Mouse (Mus musculus): ENCODE data around the gene Prmt2. TPM values are rescaled to one million over a fixed set of nuclear protein-coding genes. Genes with fewer than 3 reads are reported as not detected.

The Prmt2 gene
- 50.8 and 58.8 TPM in 2 replicates for polyA plus RNA-seq (2015; fragmentation: Nextera tagmentation; extraction: Ambion mirVana)

DNA sequence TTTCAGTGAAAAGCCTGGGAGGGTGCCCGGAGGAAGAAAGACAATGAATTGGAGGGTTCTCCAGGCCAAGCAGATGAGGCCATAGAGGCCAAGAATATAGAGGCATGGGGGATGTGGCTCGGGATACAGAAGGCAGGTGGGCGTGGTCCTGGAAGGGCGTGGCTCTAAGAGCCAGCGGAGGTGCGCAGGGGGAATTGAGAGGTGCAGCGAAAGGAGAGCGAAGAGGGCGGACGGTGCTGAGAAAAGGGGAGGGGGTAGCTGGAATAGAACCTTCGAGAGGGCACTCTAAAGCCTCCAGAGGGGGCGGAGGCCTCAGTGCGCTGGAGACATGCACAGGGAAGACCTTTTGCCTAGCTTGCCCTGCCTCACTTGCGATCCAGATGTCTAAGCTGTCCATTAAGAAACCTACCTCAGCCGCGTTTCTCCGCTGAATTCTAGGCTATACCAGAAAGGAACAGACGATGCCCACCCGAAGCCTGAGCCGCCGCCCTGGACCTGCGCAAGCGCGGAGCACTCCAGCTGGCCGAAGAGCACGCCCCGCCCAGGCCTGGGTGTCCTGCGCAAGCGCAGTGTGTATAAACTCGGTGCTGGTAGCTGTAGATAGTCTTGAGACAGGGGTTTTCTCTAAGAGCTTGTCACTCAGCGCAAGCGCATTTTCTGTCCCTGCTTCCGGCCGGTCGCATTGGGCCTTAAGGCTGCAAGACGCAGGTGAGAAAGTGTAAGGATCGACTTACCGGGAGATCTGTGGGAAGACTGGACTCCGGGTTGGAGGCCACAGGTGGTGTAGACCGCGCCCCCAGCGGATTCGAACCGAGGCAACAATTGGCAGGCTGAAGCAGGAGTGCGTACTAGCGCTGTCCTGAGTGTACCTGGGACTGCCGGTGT is at the start of gene Prmt2:
Prmt2 (minus strand) TSS at position 525 of the 885 bp plus-strand sequence.
- peak within 1 kb of the TSS; percentile 39 for H3K9ac ChIP-seq (replicated peaks; ENCODE audit: low read depth)
- WGBS, result under 1% methylated on average over 47 of the region's 47 CpGs
- H3K4me3 ChIP-seq (ENCODE audit: low read depth, low read length), result peak within 1 kb of the TSS; percentile 80
- no peaks in the 10 kb centered on the region for H3K9me3 ChIP-seq (ENCODE audit: low read length)
- ATAC-seq (peak; percentile 98), DNase-seq (ENCODE audit: low spot score) (peak; percentile 97)
- H3K36me3 ChIP-seq (ENCODE audit: insufficient read depth, low read length), result no peaks in the 10 kb centered on the region
- H3K27me3 ChIP-seq (replicated peaks; ENCODE audit: insufficient read depth, low read length), result no peaks in the 10 kb centered on the region
- 0 out of 2 replicates have a peak, but pooled peaks cover 2% of the 10 kb centered on the region for H3K4me1 ChIP-seq (ENCODE audit: insufficient read depth, low read depth, low read length)
- H3K4me2 ChIP-seq (replicated peaks; ENCODE audit: low read depth, low read length), result peak within 1 kb of the TSS; percentile 84
- peak; percentile 45 for TF ChIP-seq CTCF (IDR thresholded peaks at IDR 0.05)
- TF ChIP-seq EP300 (IDR thresholded peaks at IDR 0.05), result no peak
- H3K27ac ChIP-seq (ENCODE audit: low read length), result peak within 1 kb of the TSS; percentile 86

DNA sequence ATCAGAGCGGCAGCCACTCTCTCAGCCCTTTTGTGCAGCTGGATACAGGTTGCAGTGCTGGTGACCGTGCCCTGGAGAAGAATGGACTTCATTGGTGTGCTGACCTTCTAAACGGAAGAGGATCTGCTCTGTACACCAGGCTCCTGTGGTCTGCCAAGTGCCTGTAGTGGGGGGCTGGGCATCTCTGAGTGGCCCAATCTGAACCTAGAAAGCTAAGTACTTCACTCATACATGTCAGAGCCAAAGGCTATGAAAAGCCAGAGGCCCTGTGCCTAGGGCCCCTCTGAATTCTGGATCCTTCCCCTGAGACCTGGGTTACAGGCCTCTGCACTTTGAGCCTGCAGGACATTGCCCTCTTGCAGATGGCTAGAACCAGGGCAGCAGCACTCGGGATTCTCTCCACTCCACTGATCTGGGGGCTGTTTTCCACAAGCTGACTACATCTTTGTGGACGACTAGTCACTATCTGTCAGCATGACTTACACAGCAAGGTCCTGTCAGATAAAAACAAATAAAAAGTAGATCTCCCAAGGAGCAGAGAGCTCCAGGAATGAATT is 41.0 kb upstream of the Prmt2 start:
- no peak for TF ChIP-seq CTCF (IDR thresholded peaks at IDR 0.05)
- Histone ChIP-seq H3K36me3 (ENCODE audit: insufficient read depth, low read length) (peaks cover 31% of the 10 kb centered on the region), H3K9me3 (ENCODE audit: low read length) (no peaks in the 10 kb centered on the region), H3K4me2 (replicated peaks; ENCODE audit: low read depth, low read length) (no peak overlapping the region), H3K27me3 (replicated peaks; ENCODE audit: insufficient read depth, low read length) (no peaks in the 10 kb centered on the region), H3K4me3 (ENCODE audit: low read depth, low read length) (no peak overlapping the region), H3K9ac (replicated peaks; ENCODE audit: low read depth) (no peak overlapping the region), H3K4me1 (ENCODE audit: insufficient read depth, low read depth, low read length) (no peaks in the 10 kb centered on the region), H3K27ac (ENCODE audit: low read length) (no peak overlapping the region)
- no peak for ATAC-seq
- no peak for DNase-seq (ENCODE audit: low spot score)
- 72% methylated on average over 5 of the region's 5 CpGs for WGBS

GRCm38 (mm10) chr10:76275256-76275655 is 37.6 kb upstream of the Prmt2 start:
- H3K4me2 ChIP-seq (replicated peaks; ENCODE audit: low read depth, low read length), result no peak overlapping the region
- H3K4me1 ChIP-seq (ENCODE audit: insufficient read depth, low read depth, low read length), result no peaks in the 10 kb centered on the region

GRCm38 (mm10) chr10:76271238-76271637 is 33.6 kb upstream of the Prmt2 start:
- ATAC-seq (peak; percentile 61), DNase-seq (ENCODE audit: low spot score) (peak; percentile 55)
- H3K9me3 ChIP-seq (ENCODE audit: low read length), result no peaks in the 10 kb centered on the region
- H3K36me3 ChIP-seq (ENCODE audit: insufficient read depth, low read length), result peaks cover 40% of the 10 kb centered on the region; the same call in 1 of the 2 replicates
- 36% methylated on average over 8 of the region's 8 CpGs for WGBS
- TF ChIP-seq CTCF (IDR thresholded peaks at IDR 0.05) (peak; percentile 81), EP300 (IDR thresholded peaks at IDR 0.05) (no peak)
- no peak overlapping the region for H3K4me2 ChIP-seq (replicated peaks; ENCODE audit: low read depth, low read length)
- no peak overlapping the region for H3K27ac ChIP-seq (ENCODE audit: low read length)
- H3K4me3 ChIP-seq (ENCODE audit: low read depth, low read length), result no peak overlapping the region
- no peak overlapping the region for H3K9ac ChIP-seq (replicated peaks; ENCODE audit: low read depth)
- no peaks in the 10 kb centered on the region for H3K27me3 ChIP-seq (replicated peaks; ENCODE audit: insufficient read depth, low read length)
- H3K4me1 ChIP-seq (ENCODE audit: insufficient read depth, low read depth, low read length), result no peaks in the 10 kb centered on the region

More at GRCm38 (mm10) chr10:76275256-76275655, 37.6 kb upstream of the Prmt2 start:
- Histone ChIP-seq H3K27me3 (replicated peaks; ENCODE audit: insufficient read depth, low read length) (no peaks in the 10 kb centered on the region), H3K36me3 (ENCODE audit: insufficient read depth, low read length) (peaks cover 30% of the 10 kb centered on the region), H3K4me3 (ENCODE audit: low read depth, low read length) (no peak overlapping the region), H3K27ac (ENCODE audit: low read length) (no peak overlapping the region), H3K9ac (replicated peaks; ENCODE audit: low read depth) (no peak overlapping the region), H3K9me3 (ENCODE audit: low read length) (no peaks in the 10 kb centered on the region)
- no peak for ATAC-seq
- TF ChIP-seq EP300 (IDR thresholded peaks at IDR 0.05) (no peak), CTCF (IDR thresholded peaks at IDR 0.05) (no peak)
- 82% methylated on average over 10 of the region's 10 CpGs for WGBS
- no peak for DNase-seq (ENCODE audit: low spot score)

GRCm38 (mm10) chr10:76262431-76262830 is 24.8 kb upstream of the Prmt2 start:
- TF ChIP-seq EP300 (IDR thresholded peaks at IDR 0.05), result no peak
- TF ChIP-seq CTCF (IDR thresholded peaks at IDR 0.05), result peak; percentile 23; the same call in 1 of the 2 replicates
- H3K36me3 ChIP-seq (ENCODE audit: insufficient read depth, low read length), result peaks cover 10% of the 10 kb centered on the region; the same call in 1 of the 2 replicates
- H3K27me3 ChIP-seq (replicated peaks; ENCODE audit: insufficient read depth, low read length), result no peaks in the 10 kb centered on the region
- H3K4me2 ChIP-seq (replicated peaks; ENCODE audit: low read depth, low read length), result no peak overlapping the region
- peaks cover 6% of the 10 kb centered on the region; the same call in 1 of the 2 replicates for H3K4me1 ChIP-seq (ENCODE audit: insufficient read depth, low read depth, low read length)
- H3K4me3 ChIP-seq (ENCODE audit: low read depth, low read length), result no peak overlapping the region
- 0 out of 2 replicates have a peak overlapping the region, but pooled peaks have one; percentile 47 for H3K27ac ChIP-seq (ENCODE audit: low read length)
- no peak for ATAC-seq
- H3K9me3 ChIP-seq (ENCODE audit: low read length), result no peaks in the 10 kb centered on the region
- DNase-seq (ENCODE audit: low spot score), result peak; percentile 28
- WGBS, result 49% methylated on average over 4 of the region's 4 CpGs
- H3K9ac ChIP-seq (replicated peaks; ENCODE audit: low read depth), result no peak overlapping the region

DNA sequence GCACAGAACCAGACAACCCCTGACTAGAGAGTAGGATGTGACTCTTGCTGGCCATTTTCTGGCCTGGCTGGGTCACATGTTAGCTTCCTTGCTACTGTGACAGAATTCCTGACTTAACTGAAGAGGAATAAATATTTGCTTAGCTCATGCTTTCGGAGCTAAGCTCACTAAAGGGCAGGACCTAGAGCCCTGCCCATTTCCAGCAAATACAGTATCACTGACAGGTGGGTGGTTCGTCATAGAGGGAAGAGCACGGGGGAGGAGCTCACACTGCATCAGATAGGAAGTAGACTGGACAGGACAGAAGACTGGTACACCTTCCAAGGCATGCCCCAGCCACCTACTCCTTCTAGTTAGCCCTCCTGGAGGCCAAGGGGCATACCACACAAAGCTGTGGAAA is 23.8 kb upstream of the Prmt2 start:
- Histone ChIP-seq H3K9ac (replicated peaks; ENCODE audit: low read depth) (no peak overlapping the region), H3K36me3 (ENCODE audit: insufficient read depth, low read length) (peaks cover 9% of the 10 kb centered on the region; the same call in 1 of the 2 replicates), H3K4me2 (replicated peaks; ENCODE audit: low read depth, low read length) (no peak overlapping the region), H3K9me3 (ENCODE audit: low read length) (no peaks in the 10 kb centered on the region), H3K27ac (ENCODE audit: low read length) (peak overlapping the region; percentile 52; the same call in 1 of the 2 replicates), H3K4me3 (ENCODE audit: low read depth, low read length) (no peak overlapping the region), H3K27me3 (replicated peaks; ENCODE audit: insufficient read depth, low read length) (no peaks in the 10 kb centered on the region), H3K4me1 (ENCODE audit: insufficient read depth, low read depth, low read length) (peaks cover 6% of the 10 kb centered on the region; the same call in 1 of the 2 replicates)
- WGBS, result 56% methylated on average over 3 of the region's 3 CpGs
- peak; percentile 52 for ATAC-seq
- DNase-seq (ENCODE audit: low spot score), result peak; percentile 80
- no peak for TF ChIP-seq CTCF (IDR thresholded peaks at IDR 0.05)
- peak; percentile 17; the same call in 1 of the 2 replicates for TF ChIP-seq EP300 (IDR thresholded peaks at IDR 0.05)
